Mouse (Mus musculus) MEL (cell line): ENCODE measurements around the gene Olfr522.
A peak's percentile ranks its signal among the peaks of the same experiment; 100 is the strongest.

Source experiments
- CHD1 ChIP-seq: IDR thresholded peaks from 2 replicates; pipeline ENCODE4 v1.6.1; 2012; ENCODE audit warnings: low read depth, mild to moderate bottlenecking, inconsistent platforms, low read length, improper control_type of control experiment
- CTCF ChIP-seq, 3 experiments: IDR thresholded peaks in 2 of 3; conservative IDR thresholded peaks in 1 of 3; 2 replicates each; pipeline ENCODE4 v1.5.1; 2011 to 2012; ENCODE audit warnings: low read length in 3 of 3, low read depth in 2 of 3, mild to moderate bottlenecking in 2 of 3, improper control_type of control experiment in 1 of 3, inconsistent platforms in 1 of 3, mixed read lengths in 1 of 3, moderate library complexity in 1 of 3; ENCODE audit not compliant: control insufficient read depth in 1 of 3, insufficient read depth in 1 of 3, poor library complexity in 1 of 3, severe bottlenecking in 1 of 3
- MAX ChIP-seq: IDR thresholded peaks from 2 replicates; pipeline ENCODE4 v1.6.1; 2011; ENCODE audit warnings: low read length, improper control_type of control experiment
- MYB ChIP-seq: IDR thresholded peaks from 2 replicates; pipeline ENCODE4 v1.6.1; 2011; ENCODE audit warnings: mild to moderate bottlenecking, low read depth, low read length, improper control_type of control experiment
- MYC ChIP-seq: IDR thresholded peaks from 2 replicates; pipeline ENCODE4 v1.6.1; 2011; ENCODE audit warnings: low read depth, mild to moderate bottlenecking, low read length, improper control_type of control experiment, moderate library complexity
- POLR2AphosphoS5 ChIP-seq: IDR thresholded peaks from 2 replicates; pipeline ENCODE4 v1.6.1; 2012; ENCODE audit warnings: low read depth, borderline replicate concordance, mild to moderate bottlenecking, inconsistent platforms, low read length, moderate library complexity, mixed read lengths
- ZMIZ1 ChIP-seq: IDR thresholded peaks from 2 replicates; pipeline ENCODE4 v1.6.1; 2012; ENCODE audit warnings: low read depth, mild to moderate bottlenecking, inconsistent platforms, low read length, improper control_type of control experiment, moderate library complexity

- TF ChIP-seq MYB, result no peak
- TF ChIP-seq POLR2AphosphoS5, result no peak
- 0 out of 2 replicates have a peak, but pooled peaks have one; percentile 6 for TF ChIP-seq ZMIZ1
- no peak for TF ChIP-seq CHD1
- no peak; the same call in 1 of the 2 replicates for TF ChIP-seq MAX
- no peak for TF ChIP-seq CTCF (IDR thresholded peaks at IDR 0.05 in 2 of 3, conservative IDR thresholded peaks at IDR 0.05 in 1 of 3; ENCODE audit: control insufficient read depth in 1 of 3, insufficient read depth in 1 of 3, low read depth in 2 of 3, low read length in 3 of 3, poor library complexity in 1 of 3, severe bottlenecking in 1 of 3)
- TF ChIP-seq MYC, result no peak; the same call in 1 of the 2 replicates
Measured at GRCm38 (mm10) chr7:140116329-140117054, 48.1 kb downstream of the Olfr522 start, which contains the start of gene Echs1.
